Mouse (Mus musculus) brain, embryonic 18.5 days (tissue): ENCODE data around the gene Fibp.

ENCODE experiments used
- DNase-seq: peaks from one replicate; pipeline ENCODE4 v3.0.0-alpha.2; 2012; ENCODE audit warnings: low read depth, low spot score

Gene Fibp

DNA sequence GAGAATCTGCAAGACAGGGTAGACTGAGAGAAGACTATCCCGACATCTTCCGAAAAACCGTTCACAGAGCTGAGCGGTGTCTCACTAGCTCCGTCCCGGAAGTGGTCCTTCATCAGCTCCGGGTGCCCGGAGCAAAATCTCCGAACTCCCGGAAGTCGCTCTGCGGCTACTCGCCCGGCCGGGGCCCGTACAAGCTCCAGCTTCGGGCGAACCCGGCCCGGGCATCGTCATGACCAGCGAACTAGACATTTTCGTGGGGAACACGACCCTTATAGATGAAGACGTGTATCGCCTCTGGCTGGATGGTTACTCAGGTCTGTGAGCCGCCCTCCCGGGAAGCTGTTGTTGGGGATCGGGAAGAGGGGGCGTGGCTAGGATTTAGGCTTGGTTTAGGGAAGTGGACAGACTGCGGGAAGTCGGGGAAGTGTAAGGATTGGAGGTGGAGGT lies at the start of gene Fibp:
Gene Fibp, plus strand, starts transcription at position 151 of the 447 bp plus-strand sequence.
- peak; percentile 70 for DNase-seq

DNA sequence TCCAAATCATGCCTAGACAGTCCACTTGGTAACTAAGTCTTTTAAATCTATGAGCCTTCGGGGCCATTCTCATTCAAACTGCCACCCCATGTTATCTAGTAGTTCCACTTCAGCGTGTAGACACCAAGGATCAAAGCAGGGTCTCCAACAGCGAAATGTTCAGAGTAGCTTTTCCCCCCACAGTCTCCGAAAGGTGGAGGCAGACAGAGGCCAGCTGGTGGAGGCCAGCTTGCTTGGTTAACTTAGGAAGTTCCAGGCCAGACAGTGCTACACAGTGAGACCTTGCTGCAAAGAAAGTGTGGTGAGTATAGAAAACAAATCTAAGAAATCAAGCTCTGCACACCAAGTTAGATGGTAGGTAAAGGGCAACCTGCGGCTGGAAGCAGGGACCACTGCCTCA lies 49.8 kb upstream of the Fibp start:
- DNase-seq: no peak

DNA sequence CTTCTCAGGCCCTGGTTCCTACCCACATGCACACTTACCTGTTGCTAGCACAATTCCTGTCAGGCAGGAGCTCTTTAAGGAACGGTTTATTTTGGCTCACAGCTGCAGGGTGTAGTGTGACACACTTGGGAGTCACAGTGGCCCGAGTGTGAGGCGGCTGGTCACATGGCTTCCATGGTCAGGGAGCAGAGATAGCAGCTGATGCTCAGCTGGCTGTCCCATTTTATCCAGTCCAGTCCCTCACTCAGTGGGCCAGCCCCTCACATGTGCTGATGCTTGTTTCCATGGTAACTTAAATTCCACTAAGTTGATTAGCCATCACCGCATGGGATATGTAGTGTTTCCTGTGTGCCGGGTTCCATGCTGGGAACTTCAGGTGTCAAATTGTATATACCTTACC lies 48.5 kb upstream of the Fibp start:
- no peak for DNase-seq

DNA sequence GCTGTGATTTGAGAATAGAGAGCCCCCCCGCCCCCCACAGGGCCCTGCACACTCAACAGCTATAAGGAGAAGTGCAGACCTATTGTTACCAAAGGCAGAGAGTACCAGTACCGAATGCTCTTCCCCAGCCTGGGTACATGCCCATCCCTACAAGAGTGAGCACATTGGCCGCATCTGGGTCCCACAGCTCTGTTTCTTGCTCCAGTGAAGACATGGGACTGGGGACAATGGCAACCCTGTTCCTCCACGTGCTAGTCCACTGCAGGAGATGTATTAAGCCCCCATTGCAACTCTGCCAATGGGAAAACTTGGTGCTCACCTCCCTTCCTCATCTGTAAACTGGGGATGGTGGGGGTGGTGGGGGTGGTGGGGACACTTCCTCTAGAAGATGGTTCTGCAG lies 46.6 kb upstream of the Fibp start:
- no peak for DNase-seq

DNA sequence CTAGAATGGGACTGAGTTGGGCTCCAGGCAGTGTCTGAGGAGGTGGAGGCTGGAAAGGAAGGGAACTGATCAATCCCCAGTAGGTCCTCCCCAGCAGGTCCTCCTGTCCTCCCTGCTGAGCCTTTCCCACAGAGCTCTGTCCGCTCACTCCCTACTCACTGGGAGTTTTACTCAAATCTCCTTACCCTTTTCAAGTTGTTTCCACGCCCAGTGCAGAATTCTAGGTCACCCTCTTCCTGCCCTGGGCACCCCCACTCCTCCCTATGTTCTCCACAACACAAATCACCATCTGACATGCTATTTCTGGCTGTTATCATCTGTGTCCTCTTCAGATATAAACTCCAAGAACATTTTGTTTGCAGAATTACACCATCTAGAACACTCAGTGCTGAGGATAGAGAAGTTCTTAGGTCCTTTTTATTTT lies 45.9 kb upstream of the Fibp start:
- DNase-seq: no peak

DNA sequence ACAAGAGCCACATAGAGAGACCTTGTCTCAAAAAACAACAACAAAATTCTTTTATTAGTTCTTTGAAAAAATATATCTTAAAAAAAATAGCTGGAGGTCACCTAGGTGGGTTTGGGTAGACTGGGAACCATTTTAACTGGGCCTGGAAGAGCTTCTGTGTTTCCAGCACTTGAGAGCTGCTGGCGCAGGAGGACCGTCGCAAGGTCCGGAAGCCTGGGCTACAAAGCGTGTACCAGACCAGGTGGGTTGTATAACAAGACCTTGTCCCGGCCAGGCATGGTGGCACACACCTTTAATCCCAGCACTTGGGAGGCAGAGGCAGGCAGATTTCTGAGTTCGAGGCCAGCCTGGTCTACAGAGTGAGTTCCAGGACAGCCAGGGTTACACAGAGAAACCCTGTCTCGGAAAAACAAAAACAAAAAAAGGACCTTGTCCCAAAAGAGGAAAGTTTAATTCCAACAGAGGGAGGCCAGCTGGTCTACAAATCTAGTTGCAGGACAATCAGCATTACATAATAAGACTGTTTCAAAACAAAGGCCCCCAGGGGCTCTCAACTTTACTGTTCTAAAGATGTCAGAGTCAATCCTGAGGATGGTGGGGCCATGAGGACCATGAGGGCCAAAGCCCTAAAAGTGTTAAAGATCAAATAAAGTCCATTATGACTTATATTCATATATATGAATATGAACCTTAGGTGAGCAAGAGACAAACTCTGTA lies 41.5 kb upstream of the Fibp start:
- DNase-seq: no peak

DNA sequence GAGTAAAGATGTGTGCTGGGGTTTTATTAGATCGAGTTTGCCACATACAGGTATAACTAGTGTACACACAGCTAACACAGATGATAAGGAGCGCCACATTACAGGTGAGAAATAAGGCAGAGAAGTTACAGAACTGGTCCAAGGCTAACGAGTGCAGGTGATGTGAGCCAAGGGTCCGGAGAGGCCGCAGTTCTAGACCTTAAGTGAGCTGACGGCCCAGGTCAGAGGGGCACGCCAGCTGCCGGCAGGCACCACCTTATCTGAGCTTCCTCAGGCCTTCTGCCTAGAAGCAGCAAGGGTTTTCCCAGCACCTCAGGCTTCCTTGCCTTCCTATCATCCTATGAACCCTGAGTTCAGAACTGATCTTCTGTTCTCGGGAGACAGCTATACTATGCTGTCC lies 40.8 kb upstream of the Fibp start:
- DNase-seq: no peak

DNA sequence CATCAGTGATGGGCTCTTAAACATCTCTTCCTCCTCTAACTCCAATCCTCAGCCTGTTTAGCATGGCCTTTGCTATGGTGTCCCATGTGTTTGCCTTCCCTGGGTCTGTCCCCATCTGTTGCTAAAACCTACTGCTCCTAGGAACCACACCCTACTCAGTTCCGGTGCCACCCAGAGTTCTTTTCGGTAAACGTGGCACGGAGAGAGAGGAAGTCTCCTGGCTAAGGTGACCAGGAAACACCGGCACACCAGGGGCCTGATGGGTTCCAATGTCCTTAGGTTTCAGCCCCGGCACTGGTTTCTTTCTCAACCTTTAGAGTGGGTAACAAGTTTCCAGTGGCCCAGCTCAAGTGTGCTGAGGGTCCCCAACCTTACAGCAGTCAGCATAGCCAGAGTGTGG lies 39.8 kb upstream of the Fibp start:
- DNase-seq: no peak

DNA sequence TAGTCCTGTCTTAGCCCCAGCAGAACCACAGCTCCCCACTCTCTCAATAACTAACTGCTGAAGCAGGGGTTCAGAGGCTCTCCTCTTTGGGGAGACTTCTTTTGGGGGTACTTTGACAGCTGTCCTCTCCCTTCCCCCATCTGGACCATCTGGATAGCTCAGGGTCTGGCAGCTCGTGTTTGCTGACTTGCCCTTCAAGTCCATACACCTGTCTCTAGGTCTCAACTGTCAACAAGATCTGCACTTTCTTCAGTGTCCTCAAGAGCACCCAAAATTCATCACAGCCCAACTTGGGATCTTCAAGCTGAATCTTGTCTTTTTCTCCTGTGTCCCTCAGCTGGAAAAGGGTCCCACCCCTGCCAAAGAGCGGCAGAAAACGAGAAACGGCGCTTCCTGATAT lies 38.6 kb upstream of the Fibp start:
- DNase-seq: no peak

DNA sequence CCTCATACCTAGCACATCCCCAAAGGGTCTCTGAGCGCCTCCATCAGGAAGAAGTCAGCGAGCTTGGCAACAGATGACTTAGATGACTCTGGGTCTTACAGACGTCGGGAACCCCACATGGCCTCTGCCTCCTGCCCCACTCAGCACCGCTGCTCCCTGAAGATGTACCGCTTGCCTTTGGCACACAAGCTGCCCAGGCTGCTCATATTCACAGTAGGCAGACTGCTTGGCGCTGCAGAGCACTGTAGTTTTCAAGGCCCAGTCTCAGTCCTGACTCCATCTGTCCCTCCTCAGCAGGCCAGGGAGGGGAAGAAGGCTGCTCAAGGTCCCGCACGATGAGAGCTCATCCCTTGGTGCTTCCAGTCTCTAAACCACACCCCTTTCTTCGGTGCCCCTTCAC lies 38.1 kb upstream of the Fibp start:
- no peak for DNase-seq

DNA sequence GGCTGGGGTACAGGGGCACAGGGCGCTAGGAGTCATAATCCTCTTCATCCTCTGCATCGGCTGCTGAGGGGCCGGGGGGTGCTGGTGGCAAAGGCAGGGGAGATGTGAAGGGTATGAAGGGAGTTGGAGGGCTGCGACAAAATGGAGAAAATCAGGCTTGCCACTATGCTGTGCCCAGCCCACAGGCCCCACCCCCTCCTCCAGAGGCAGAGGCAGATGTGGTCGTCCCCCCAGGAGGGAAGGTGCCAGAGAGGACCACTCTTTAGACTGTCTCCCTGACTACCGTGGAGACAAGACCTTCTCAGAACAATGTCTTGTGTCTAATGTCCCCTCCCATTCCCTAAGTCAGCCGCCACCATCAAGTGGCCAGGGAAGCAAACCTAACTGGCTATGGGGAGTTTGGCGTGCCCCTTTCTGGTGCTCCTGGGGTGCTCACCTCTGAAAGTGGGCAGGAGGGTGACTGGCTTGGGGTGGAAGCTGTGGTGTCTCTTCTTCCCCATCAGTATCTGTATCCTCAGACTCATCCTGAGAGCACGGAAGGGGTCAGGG lies 37.4 kb upstream of the Fibp start:
- no peak for DNase-seq

DNA sequence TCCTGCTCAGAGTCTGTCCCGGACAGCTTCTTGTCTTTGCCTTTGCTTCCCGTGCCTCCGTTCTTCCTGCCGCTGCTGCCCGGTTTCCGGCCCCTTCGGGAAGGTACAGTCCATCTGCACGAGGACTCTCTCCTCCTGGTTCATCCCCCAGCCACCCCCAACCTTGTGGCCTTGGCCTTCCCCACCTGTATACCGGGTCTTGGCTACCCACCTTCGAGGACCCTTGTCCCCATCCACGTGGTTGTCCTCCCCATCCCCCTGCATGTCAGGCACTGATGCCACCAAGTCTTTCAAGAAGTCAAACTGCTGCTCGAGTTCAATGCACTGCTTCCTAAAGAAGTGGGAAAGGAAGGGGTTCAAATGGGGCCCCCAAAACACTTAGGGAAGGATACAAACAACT lies 36.9 kb upstream of the Fibp start:
- DNase-seq: no peak

DNA sequence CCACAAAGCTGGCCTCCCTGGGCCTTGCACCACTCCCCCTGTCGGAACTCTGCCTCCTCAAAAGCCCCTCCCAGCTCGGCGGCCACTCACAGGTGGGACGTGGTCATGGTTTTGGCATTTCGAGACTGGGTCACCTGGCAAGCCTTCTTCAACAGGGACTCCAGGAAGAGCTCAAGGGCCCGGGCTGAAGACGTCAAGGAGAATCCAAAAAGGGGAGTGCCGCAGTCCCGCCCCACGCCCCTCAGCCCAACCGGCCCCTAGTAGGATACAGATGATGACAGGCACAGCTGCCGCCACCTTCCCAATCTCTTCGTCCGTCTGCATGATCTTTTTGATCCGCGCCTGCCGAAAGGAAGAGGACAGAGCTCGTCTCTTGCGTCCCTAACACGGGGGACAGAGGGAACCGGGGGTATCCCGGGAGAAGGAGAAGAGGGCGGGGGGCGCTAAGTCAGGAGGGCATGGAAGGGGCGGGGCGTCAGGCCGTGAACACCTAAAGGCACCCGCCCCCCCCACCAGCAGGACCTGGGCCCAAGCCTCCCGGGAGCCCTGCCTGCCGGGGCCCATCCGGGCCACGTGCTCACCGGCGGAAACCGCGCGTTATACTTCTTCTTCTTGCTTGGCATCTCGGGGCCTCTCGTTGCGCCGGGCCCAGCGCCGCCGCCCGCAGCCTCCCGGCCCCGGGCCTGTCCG lies 36.2 kb upstream of the Fibp start:
- no peak for DNase-seq

DNA sequence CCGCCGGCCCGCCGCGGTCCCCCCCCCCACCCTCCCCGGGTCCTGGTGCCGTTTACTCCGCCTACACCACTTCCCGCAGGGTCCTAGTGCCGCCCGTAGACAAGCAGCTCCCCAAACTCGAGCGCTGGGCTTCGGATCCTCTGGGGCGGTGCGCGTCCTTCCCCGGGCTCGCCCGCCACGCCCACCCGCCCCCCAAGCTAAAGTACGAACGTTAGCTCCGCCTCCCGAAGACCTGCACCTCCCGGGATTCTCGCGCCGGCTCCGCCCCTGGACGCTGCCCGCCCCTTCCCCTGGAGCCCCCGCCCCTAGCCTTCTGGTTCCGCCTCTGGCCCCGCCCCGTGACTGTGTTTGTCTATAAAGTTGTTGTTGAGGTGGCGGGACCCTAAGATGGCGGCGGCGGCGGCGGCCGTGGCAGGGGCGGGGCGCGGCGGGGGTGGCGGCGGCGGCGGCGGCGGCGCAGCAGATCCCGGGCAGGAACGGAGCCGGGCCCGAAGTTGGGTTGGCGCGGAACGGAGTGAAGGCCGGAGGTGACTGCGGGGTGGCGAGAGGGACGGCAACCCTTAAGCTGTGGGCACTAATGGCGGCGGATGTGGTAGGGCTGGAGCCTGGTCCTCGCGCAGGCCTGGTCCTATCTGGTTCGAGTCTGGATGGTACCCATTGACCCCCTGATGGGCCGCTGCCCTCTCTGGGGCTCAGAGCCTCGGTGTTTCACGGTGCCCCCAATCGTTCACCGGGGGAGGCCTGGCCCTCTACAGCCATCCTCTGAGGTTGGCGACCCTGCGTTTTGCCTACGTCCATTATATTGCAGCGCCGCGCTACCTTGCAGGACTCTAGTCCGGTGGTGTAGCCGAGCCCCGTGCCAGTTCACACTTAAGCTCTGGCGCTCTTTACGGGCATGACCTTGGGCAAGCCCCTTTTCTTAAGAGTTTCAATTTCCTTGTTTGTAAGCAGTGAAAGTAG lies 35.4 kb upstream of the Fibp start, which contains the start of the genes Drap1 and AI837181:
Gene Drap1, minus strand, starts transcription at position 198 of the 960 bp plus-strand sequence.
Gene AI837181, plus strand, starts transcription at position 363 of the 960 bp plus-strand sequence.
- peak; percentile 94 for DNase-seq

DNA sequence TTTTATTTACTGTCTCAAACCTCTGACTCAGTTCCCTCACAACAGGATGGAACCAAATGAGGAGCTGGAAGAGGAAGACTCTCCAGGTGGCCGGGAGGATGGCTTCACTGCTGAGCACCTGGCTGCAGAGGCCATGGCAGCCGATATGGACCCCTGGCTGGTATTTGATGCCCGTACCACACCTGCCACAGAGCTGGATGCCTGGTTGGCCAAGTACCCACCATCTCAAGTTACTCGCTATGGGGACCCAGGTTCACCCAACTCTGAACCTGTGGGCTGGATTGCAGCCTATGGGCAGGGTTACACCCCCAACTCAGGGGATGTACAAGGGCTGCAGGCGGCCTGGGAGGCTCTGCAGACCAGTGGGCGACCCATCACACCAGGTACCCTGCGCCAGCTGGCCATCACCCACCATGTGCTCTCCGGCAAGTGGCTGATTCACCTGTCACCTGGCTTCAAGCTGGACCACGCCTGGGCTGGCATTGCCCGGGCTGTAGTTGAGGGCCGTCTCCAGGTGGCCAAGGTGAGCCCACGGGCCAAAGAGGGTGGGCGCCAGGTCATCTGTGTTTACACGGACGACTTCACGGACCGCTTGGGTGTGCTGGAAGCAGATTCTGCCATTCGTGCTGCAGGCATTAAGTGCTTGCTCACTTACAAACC lies 34.4 kb upstream of the Fibp start:
- DNase-seq: no peak

DNA sequence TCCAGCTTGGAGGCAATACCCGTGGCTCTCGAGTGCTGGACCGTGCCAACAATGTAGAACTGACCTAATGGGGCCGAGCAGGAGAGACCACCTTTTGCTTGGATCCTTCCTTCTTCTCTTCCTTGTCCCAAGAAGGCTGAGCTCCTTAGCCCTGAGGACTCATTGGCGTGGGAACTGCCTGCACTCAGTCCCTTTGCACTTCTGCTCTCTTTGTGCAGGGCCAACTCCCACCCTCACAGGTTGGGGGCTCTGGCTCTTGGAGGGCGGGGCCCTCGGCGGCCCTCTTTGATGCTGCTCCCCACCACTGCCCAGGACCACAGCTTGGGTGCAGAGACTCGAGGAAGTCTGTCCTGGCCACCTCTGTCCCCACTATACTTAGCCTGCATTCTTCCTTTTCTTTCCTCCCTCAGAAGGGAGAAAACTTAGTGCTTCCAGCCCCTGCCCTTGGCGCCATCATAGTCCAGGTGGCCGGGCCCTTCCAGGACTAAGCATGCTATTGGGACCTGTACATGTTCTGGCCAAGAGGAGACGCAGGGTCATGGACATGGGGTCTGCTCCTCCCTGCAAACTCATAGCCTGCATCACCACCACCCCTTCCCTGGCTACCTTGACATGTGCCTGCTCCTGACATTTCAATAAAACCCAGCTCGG lies 33.6 kb upstream of the Fibp start:
- DNase-seq: no peak

DNA sequence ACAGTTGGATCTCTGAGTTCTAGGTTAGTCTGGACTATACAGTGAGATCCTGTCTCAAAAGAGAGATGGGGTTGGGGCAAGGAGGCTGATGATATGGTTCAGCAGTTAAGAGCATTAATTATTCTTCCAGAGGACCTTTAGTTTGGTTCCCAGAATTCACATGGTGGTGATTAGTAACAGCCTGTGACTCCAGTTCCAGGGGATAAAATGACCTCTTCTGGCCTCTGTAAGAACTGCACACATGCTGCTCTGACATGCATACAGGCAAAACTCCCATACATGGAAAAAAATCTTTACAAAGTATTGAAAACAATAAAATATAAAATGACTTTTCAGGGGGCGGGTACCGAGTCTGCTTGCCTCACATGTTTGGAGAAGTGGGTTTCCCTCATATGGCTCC lies 32.3 kb upstream of the Fibp start:
- DNase-seq: no peak

DNA sequence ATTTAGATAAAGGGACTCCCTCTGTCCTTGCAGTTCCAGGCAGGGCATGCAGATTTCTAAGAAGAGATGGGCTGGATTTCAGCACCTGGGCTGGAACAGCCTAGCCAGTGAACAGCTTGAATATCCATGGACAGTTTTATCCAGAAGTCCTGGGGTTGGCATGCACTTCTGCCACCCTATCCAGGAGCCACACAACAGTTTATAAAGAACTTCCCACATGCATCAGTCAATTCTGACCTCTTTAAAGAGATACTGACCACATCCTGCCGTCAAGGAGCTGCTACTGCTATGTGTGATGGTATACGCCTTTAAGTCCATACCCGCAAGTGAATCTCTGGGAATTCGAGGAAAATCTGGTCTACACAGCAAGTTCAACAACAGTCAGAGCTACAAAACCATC lies 31.2 kb upstream of the Fibp start:
- DNase-seq: no peak

DNA sequence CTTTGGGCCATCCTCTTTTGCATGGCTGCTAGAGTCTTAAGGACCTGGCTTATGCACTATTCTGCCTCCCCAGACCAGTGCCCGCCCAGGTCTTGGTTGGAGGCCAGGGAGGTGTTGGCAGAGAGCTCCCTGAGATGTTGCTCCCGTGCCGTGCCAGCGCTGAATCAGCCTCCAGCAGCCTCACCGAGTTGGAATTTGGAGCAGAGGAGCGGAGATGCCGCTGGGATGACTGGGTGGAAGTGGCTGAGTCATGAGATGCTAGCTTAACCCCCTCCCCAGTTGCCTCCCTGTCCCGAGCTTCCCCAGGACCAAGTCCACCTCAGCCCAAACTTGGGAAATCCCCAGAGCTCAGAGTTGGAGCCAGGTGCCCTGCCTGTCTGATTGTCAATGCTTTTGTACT lies 30.6 kb upstream of the Fibp start:
- no peak for DNase-seq

DNA sequence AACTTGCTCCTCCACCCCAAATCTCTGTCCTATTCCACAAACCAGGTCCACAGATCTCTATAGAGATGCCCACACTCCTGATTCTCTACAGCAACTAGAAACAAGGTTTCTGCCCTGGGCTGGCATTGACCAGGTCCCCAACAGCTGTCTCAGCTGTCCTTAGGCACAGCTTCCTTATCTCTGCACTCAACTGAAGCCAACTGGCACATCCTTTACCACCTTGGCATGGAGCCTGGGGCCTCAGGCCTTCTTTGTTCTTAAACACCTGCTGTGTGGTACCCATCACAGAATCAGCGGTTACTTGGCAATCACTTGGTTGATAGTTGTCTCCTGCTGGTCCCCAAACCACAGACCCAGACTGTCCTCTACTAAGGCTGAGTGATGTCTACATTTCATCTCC lies 30.0 kb upstream of the Fibp start:
- DNase-seq: no peak
